ENCODE assay signal across 11 mouse cellular contexts in the genomic region with DNA sequence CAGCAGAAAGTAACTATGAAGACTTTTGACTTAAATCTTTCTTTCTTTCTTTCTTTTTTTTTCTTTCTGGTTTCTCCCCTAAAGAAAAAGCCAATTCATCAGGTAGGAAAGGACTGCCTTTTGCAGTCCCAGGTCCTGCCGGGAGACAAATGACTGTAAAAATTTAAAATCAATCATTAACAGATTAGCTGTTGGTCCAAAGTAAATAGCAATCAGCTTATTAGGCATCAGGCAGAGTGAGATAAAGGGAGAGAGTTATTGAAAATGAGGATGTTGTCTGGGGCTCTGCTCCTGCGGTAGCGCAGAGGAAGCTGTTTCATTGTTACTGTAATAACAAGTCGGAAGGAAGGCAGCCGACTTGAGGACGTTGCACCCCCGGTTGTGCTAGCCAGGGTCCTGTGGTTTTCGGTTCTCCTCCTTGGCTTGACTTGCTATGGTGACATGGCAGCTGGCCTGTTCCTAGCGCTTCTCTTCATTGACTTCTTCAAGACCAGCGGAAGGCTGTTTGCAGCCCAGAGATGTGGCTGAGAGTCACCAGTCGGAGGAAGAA.
DNase-seq lines count a peak whose midpoint lies in the region; ATAC-seq and TF ChIP-seq lines count a peak whose summit lies in the region.
"Had no signal": no experiment of that assay in that cellular context is flagged by ENCODE, and none has a peak within 500 bp of the region (broad histone marks: within the 10 kb centered on the region; RNA-seq: fewer than 3 reads in every experiment).

No protein-coding gene starts in this region.

- DNase-seq in heart, postnatal 10 days, result peak; percentile 9 to 11
- DNase-seq in heart, postnatal 4 days, result no peak
- no peak for DNase-seq in CH12.LX (ENCODE audit: extremely low read depth)
- no peak for DNase-seq in liver, embryonic 11.5 days (ENCODE audit: low spot score)
- no peak for DNase-seq in forebrain, embryonic 11.5 days (ENCODE audit: low spot score)
- DNase-seq in cerebellum, postnatal 10 days, result no peak
- DNase-seq: retina, postnatal 1 day had no signal

- peaks cover 0 to 3% of the 10 kb centered on the region in 2 experiments; a peak in 2 of 4 replicates for H3K4me1 ChIP-seq in CH12.LX (ENCODE audit: control insufficient read depth in 1 of 2, insufficient read depth in 2 of 2)
- H3K4me1 ChIP-seq in liver, embryonic 11.5 days (replicated peaks; ENCODE audit: control insufficient read depth, insufficient read depth, low read length), result peaks cover 26% of the 10 kb centered on the region
- no peaks in the 10 kb centered on the region for H3K4me1 ChIP-seq in hindbrain, embryonic 16.5 days (ENCODE audit: control insufficient read depth, insufficient read depth, low read depth, low read length)
- H3K4me1 ChIP-seq in forebrain, embryonic 11.5 days (replicated peaks; ENCODE audit: control insufficient read depth, insufficient read depth, low read length), result no peaks in the 10 kb centered on the region

- no peak overlapping the region for H3K27ac ChIP-seq in CH12.LX (ENCODE audit: insufficient read depth, low read depth)
- H3K27ac ChIP-seq in liver, embryonic 11.5 days (ENCODE audit: low read depth, low read length), result no peak overlapping the region
- H3K27ac ChIP-seq in hindbrain, embryonic 16.5 days (ENCODE audit: low read depth, low read length), result no peak overlapping the region
- H3K27ac ChIP-seq in forebrain, embryonic 11.5 days (ENCODE audit: low read depth, low read length), result no peak overlapping the region
- H3K27ac ChIP-seq: hindbrain, embryonic 14.5 days had no signal

- no peak for TF ChIP-seq EP300 in CH12.LX (IDR thresholded peaks at IDR 0.05; ENCODE audit: low read length)

- no peaks in the 10 kb centered on the region for H3K9me3 ChIP-seq in CH12.LX (replicated peaks; ENCODE audit: low read length)
- no peaks in the 10 kb centered on the region for H3K9me3 ChIP-seq in liver, embryonic 11.5 days (ENCODE audit: control insufficient read depth, low read length)
- no peaks in the 10 kb centered on the region for H3K9me3 ChIP-seq in hindbrain, embryonic 16.5 days (ENCODE audit: control insufficient read depth, low read length)
- no peaks in the 10 kb centered on the region for H3K9me3 ChIP-seq in forebrain, embryonic 11.5 days (ENCODE audit: control insufficient read depth, low read length)

- WGBS in liver, embryonic 11.5 days, result 32% methylated on average over 11 of the region's 11 CpGs
- WGBS in hindbrain, embryonic 16.5 days, result 60% methylated on average over 11 of the region's 11 CpGs
- 80% methylated on average over 11 of the region's 11 CpGs for WGBS in forebrain, embryonic 11.5 days

- H3K79me2 ChIP-seq in CH12.LX (replicated peaks; ENCODE audit: control insufficient read depth, extremely low read depth, insufficient read depth, poor library complexity, severe bottlenecking), result no peaks in the 10 kb centered on the region

- TF ChIP-seq CTCF in CH12.LX (conservative IDR thresholded peaks at IDR 0.05 in 1 of 2, IDR thresholded peaks at IDR 0.05 in 1 of 2; ENCODE audit: low read depth in 2 of 2, low read length in 2 of 2), result no peak

- no peak overlapping the region for H3K4me3 ChIP-seq in CH12.LX (replicated peaks in 1 of 3; ENCODE audit: low read depth in 2 of 3, low read length in 2 of 3, poor library complexity in 1 of 3)
- no peak overlapping the region for H3K4me3 ChIP-seq in liver, embryonic 11.5 days (ENCODE audit: low read depth, low read length)
- H3K4me3 ChIP-seq in hindbrain, embryonic 16.5 days (ENCODE audit: low read length), result no peak overlapping the region
- no peak overlapping the region for H3K4me3 ChIP-seq in forebrain, embryonic 11.5 days (ENCODE audit: low read depth, low read length)

- dilution Hi-C loops in CH12.LX (cut with MboI; ENCODE audit: extremely low pct_ligation_motif_present, extremely low pct_unique_long_range_greater_than_20kb, low sequenced_read_pairs), result no loop called here

- peak overlapping the region; percentile 35 for H3K4me2 ChIP-seq in CH12.LX (ENCODE audit: insufficient read depth, low read depth, poor library complexity, severe bottlenecking)
- peak overlapping the region; percentile 29; the same call in 1 of the 2 replicates for H3K4me2 ChIP-seq in liver, embryonic 11.5 days
- no peak overlapping the region for H3K4me2 ChIP-seq in hindbrain, embryonic 16.5 days (ENCODE audit: low read length)
- no peak overlapping the region for H3K4me2 ChIP-seq in forebrain, embryonic 11.5 days (ENCODE audit: low read depth, low read length, severe bottlenecking)
- H3K4me2 ChIP-seq: hindbrain, embryonic 14.5 days had no signal

- ATAC-seq in liver, embryonic 11.5 days (replicated peaks; ENCODE audit: low FRiP score), result 0 out of 2 replicates have a peak, but pooled peaks have one; percentile 32
- peak; percentile 91 for ATAC-seq in megakaryocyte progenitor cell, adult 5-6 weeks (replicated peaks; ENCODE audit: poor library complexity)
- ATAC-seq in hindbrain, embryonic 16.5 days, result no peak
- no peak for ATAC-seq in forebrain, embryonic 11.5 days (replicated peaks; ENCODE audit: low FRiP score)
- ATAC-seq: forebrain, embryonic 14.5 days had no signal

- no peaks in the 10 kb centered on the region for H3K27me3 ChIP-seq in CH12.LX (replicated peaks)
- 0 out of 2 replicates have a peak, but pooled peaks cover 2% of the 10 kb centered on the region for H3K27me3 ChIP-seq in liver, embryonic 11.5 days (replicated peaks; ENCODE audit: control insufficient read depth, insufficient read depth, low read length)
- H3K27me3 ChIP-seq in hindbrain, embryonic 16.5 days (replicated peaks; ENCODE audit: control insufficient read depth, insufficient read depth, low read length), result no peaks in the 10 kb centered on the region
- no peaks in the 10 kb centered on the region for H3K27me3 ChIP-seq in forebrain, embryonic 11.5 days (ENCODE audit: control insufficient read depth, insufficient read depth, low read length)

- no peak for TF ChIP-seq RAD21 in CH12.LX (IDR thresholded peaks at IDR 0.05; ENCODE audit: low read depth, low read length)

- no peaks in the 10 kb centered on the region for H3K36me3 ChIP-seq in CH12.LX (replicated peaks in 1 of 2; ENCODE audit: control insufficient read depth in 1 of 2, insufficient read depth in 1 of 2, low read length in 1 of 2)
- no peaks in the 10 kb centered on the region for H3K36me3 ChIP-seq in liver, embryonic 11.5 days (ENCODE audit: control insufficient read depth, insufficient read depth, low read length)
- no peaks in the 10 kb centered on the region for H3K36me3 ChIP-seq in hindbrain, embryonic 16.5 days (ENCODE audit: control insufficient read depth, insufficient read depth, low read length)
- no peaks in the 10 kb centered on the region for H3K36me3 ChIP-seq in forebrain, embryonic 11.5 days (ENCODE audit: control insufficient read depth, insufficient read depth, low read length)

- H3K9ac ChIP-seq in CH12.LX (ENCODE audit: insufficient read depth, low read depth), result no peak overlapping the region; the same call in 1 of the 2 replicates
- H3K9ac ChIP-seq in liver, embryonic 11.5 days (ENCODE audit: low read depth, low read length), result no peak overlapping the region
- H3K9ac ChIP-seq in hindbrain, embryonic 16.5 days (ENCODE audit: low read depth, low read length), result no peak overlapping the region
- H3K9ac ChIP-seq in forebrain, embryonic 11.5 days (ENCODE audit: low read length), result no peak overlapping the region
- H3K9ac ChIP-seq: hindbrain, embryonic 14.5 days had no signal

- intact Hi-C loops in heart, postnatal 10 days (cut with DNase I), result no loop called here

- in situ Hi-C loops in CH12.LX (cut with MboI; ENCODE audit: low pct_ligation_motif_present, low pct_unique_long_range_greater_than_20kb, low sequenced_read_pairs), result no loop called here

- no peak for TF ChIP-seq POLR2A in CH12.LX (IDR thresholded peaks at IDR 0.05; ENCODE audit: low read depth, low read length)

TF ChIP-seq in CH12.LX, 34 proteins besides CTCF, POLR2A, EP300 and RAD21:
- TF ChIP-seq BHLHE40 (IDR thresholded peaks at IDR 0.05; ENCODE audit: low read depth, low read length) (0 out of 2 replicates have a peak, but pooled peaks have one; percentile 8), MAZ (IDR thresholded peaks at IDR 0.05; ENCODE audit: low read depth, low read length) (no peak)
TF ChIP-seq in CH12.LX: peak in this region for 1.

Comparison
In these comparisons a context has a peak if more than half of its experiments do, and no peak if none do; other contexts are left out.
1. DNase-seq: peak in heart, postnatal 10 days (2 of 2); none in heart, postnatal 4 days (single experiment), CH12.LX (single experiment), liver, embryonic 11.5 days (single experiment), forebrain, embryonic 11.5 days (single experiment) and cerebellum, postnatal 10 days (0 of 2).
2. H3K4me2 ChIP-seq: peak in CH12.LX (single experiment) and liver, embryonic 11.5 days (single experiment); none in hindbrain, embryonic 16.5 days (single experiment) and forebrain, embryonic 11.5 days (single experiment).
3. ATAC-seq: peak in liver, embryonic 11.5 days (single experiment) and megakaryocyte progenitor cell, adult 5-6 weeks (single experiment); none in hindbrain, embryonic 16.5 days (single experiment) and forebrain, embryonic 11.5 days (single experiment).